Mouse (Mus musculus) intestine, embryonic 14.5 days (tissue): ENCODE measurements around the gene Snn. TPM values are rescaled to one million over a fixed set of nuclear protein-coding genes. Genes with fewer than 3 reads are reported as not detected.
A peak's percentile ranks its signal among the peaks of the same experiment; 100 is the strongest.
"Not testable (repeated sequence)": the region's sequence is repeated elsewhere in the genome, so short reads cannot be mapped to it uniquely, and the experiment has no call there.

Experiments used
- ATAC-seq: fragments of 200-750 bp; cut with Nextera tagmentation; replicated peaks from 2 replicates; pipeline ENCODE4 v1.8.0; 2017; ENCODE audit warnings: low read depth, moderate number of reproducible peaks, moderate TSS enrichment, moderate library complexity; ENCODE audit not compliant: low FRiP score, low TSS enrichment
- DNase-seq: peaks from one replicate; pipeline ENCODE4 v3.0.0-alpha.2; 2018; ENCODE audit warnings: low spot score
- H3K27ac ChIP-seq: fragments of 300-500 bp; sonication (generic); 2 replicates; pipeline ENCODE4 v1.5.1; 2014; ENCODE audit warnings: low read depth, mild to moderate bottlenecking, control low read depth
- H3K27me3 ChIP-seq: fragments of 300-500 bp; sonication (generic); replicated peaks from 2 replicates; pipeline ENCODE4 v1.6.1; 2014; ENCODE audit warnings: low read length, control low read depth; ENCODE audit not compliant: control insufficient read depth, insufficient read depth
- H3K36me3 ChIP-seq: fragments of 300-500 bp; sonication (generic); 2 replicates; pipeline ENCODE4 v1.6.1; 2014; ENCODE audit warnings: low read length, control low read depth; ENCODE audit not compliant: control insufficient read depth, insufficient read depth
- H3K4me1 ChIP-seq: fragments of 300-500 bp; sonication (generic); replicated peaks from 2 replicates; pipeline ENCODE4 v1.6.1; 2014; ENCODE audit warnings: low read length, control low read depth, mixed read lengths; ENCODE audit not compliant: control insufficient read depth, insufficient read depth
- H3K4me2 ChIP-seq: fragments of 300-500 bp; sonication (generic); 2 replicates; pipeline ENCODE4 v1.6.1; 2014; ENCODE audit warnings: low read length
- H3K4me3 ChIP-seq: fragments of 300-500 bp; sonication (generic); 2 replicates; pipeline ENCODE4 v1.5.1; 2014; ENCODE audit warnings: low read depth, low read length, control low read depth, mixed read lengths
- H3K9ac ChIP-seq: fragments of 300-500 bp; sonication (generic); 2 replicates; pipeline ENCODE4 v1.6.1; 2014; ENCODE audit warnings: mild to moderate bottlenecking, low read length
- H3K9me3 ChIP-seq: fragments of 300-500 bp; sonication (generic); 2 replicates; pipeline ENCODE4 v1.6.1; 2016; ENCODE audit warnings: low read length, control low read depth; ENCODE audit not compliant: control insufficient read depth
- WGBS: fragments of 180-500 bp; shearing (Covaris S2); extraction: QIAGEN DNeasy Blood & Tissue Kit; methylation state at CpG from one replicate; pipeline ENCODE4 v1.1.7; 2014; 5-methylcytosine and 5-hydroxymethylcytosine counted together
- polyA plus RNA-seq: library from polyadenylated mRNA; unstranded; fragments of >200 nt; fragmentation: Nextera tagmentation; extraction: Ambion mirVana; gene quantifications from 2 replicates; pipeline ENCODE4 v1.2.1, GENCODE M21; 2014

Gene Snn
- polyA plus RNA-seq: 33.7 and 42.8 TPM in 2 replicates

GRCm38 (mm10) chr16:11060645-11061044 is at the start of gene Snn:
TSS of gene Snn (plus strand) at chr16:11060945.
- Histone ChIP-seq H3K4me2 (no peak within 1 kb of the TSS), H3K4me1 (peaks cover 19% of the 10 kb centered on the region), H3K27me3 (no peaks in the 10 kb centered on the region), H3K36me3 (no peaks in the 10 kb centered on the region), H3K9me3 (no peaks in the 10 kb centered on the region), H3K27ac (no peak within 1 kb of the TSS), H3K4me3 (no peak within 1 kb of the TSS), H3K9ac (no peak within 1 kb of the TSS)
- ATAC-seq: no peak
- WGBS: 89% methylated on average over 4 of the region's 4 CpGs
- DNase-seq: no peak

GRCm38 (mm10) chr16:11011206-11011605 is 49.5 kb upstream of the Snn start:
- WGBS: 73% methylated on average over 2 of the region's 2 CpGs
- no peaks in the 10 kb centered on the region for H3K9me3 ChIP-seq
- H3K9ac ChIP-seq: no peak overlapping the region
- H3K4me2 ChIP-seq: no peak overlapping the region
- ATAC-seq (no peak), DNase-seq (no peak)
- H3K27ac ChIP-seq: no peak overlapping the region
- H3K36me3 ChIP-seq: no peaks in the 10 kb centered on the region
- H3K4me3 ChIP-seq: no peak overlapping the region
- peaks cover 30% of the 10 kb centered on the region for H3K4me1 ChIP-seq
- H3K27me3 ChIP-seq: no peaks in the 10 kb centered on the region

GRCm38 (mm10) chr16:11011939-11012338 is 48.8 kb upstream of the Snn start:
- Histone ChIP-seq H3K4me3 (no peak overlapping the region), H3K4me2 (no peak overlapping the region), H3K27me3 (no peaks in the 10 kb centered on the region), H3K27ac (no peak overlapping the region), H3K4me1 (peaks cover 28% of the 10 kb centered on the region), H3K36me3 (no peaks in the 10 kb centered on the region), H3K9me3 (no peaks in the 10 kb centered on the region), H3K9ac (no peak overlapping the region)
- WGBS: 89% methylated on average over 4 of the region's 4 CpGs
- ATAC-seq: no peak
- no peak for DNase-seq

GRCm38 (mm10) chr16:11012571-11013463 is 47.9 kb upstream of the Snn start:
- 67% methylated on average over 11 of the region's 11 CpGs for WGBS
- Histone ChIP-seq H3K4me2 (no peak overlapping the region), H3K9me3 (no peaks in the 10 kb centered on the region), H3K4me3 (no peak overlapping the region), H3K4me1 (peaks cover 24% of the 10 kb centered on the region), H3K27me3 (no peaks in the 10 kb centered on the region), H3K27ac (no peak overlapping the region), H3K9ac (no peak overlapping the region), H3K36me3 (no peaks in the 10 kb centered on the region)
- DNase-seq (no peak), ATAC-seq (no peak)

GRCm38 (mm10) chr16:11013464-11014147 is 47.1 kb upstream of the Snn start:
- not testable (repeated sequence) for H3K36me3 ChIP-seq, ATAC-seq, H3K9me3 ChIP-seq, H3K4me3 ChIP-seq, H3K27ac ChIP-seq, H3K4me2 ChIP-seq, DNase-seq, H3K27me3 ChIP-seq, H3K9ac ChIP-seq
- peaks cover 20% of the 10 kb centered on the region; the same call in 1 of the 2 replicates for H3K4me1 ChIP-seq
- WGBS: 89% methylated on average over 10 of the region's 19 CpGs

- Histone ChIP-seq H3K9me3 (no peaks in the 10 kb centered on the region), H3K27ac (no peak overlapping the region), H3K36me3 (no peaks in the 10 kb centered on the region), H3K4me1 (peaks cover 12% of the 10 kb centered on the region; the same call in 1 of the 2 replicates), H3K4me2 (no peak overlapping the region), H3K27me3 (no peaks in the 10 kb centered on the region), H3K4me3 (no peak overlapping the region), H3K9ac (no peak overlapping the region)
- DNase-seq: no peak
- no peak for ATAC-seq
- 80% methylated on average over 3 of the region's 3 CpGs for WGBS
These were observed 46.3 kb upstream of the Snn start for GRCm38 (mm10) chr16:11014407-11014806.

GRCm38 (mm10) chr16:11016353-11016752 is 44.4 kb upstream of the Snn start:
- Histone ChIP-seq H3K9me3 (no peaks in the 10 kb centered on the region), H3K36me3 (no peaks in the 10 kb centered on the region), H3K27me3 (no peaks in the 10 kb centered on the region), H3K9ac (no peak overlapping the region), H3K4me2 (no peak overlapping the region), H3K27ac (no peak overlapping the region), H3K4me1 (0 out of 2 replicates have a peak, but pooled peaks cover 11% of the 10 kb centered on the region), H3K4me3 (no peak overlapping the region)
- DNase-seq (no peak), ATAC-seq (no peak)
- WGBS: 63% methylated on average over 4 of the region's 4 CpGs

GRCm38 (mm10) chr16:11017807-11018595 is 42.7 kb upstream of the Snn start:
- no peak overlapping the region for H3K4me2 ChIP-seq
- H3K27ac ChIP-seq: no peak overlapping the region
- no peak for DNase-seq
- 0 out of 2 replicates have a peak, but pooled peaks cover 4% of the 10 kb centered on the region for H3K4me1 ChIP-seq
- no peak overlapping the region for H3K4me3 ChIP-seq
- ATAC-seq: 0 out of 2 replicates have a peak, but pooled peaks have one; percentile 30
- H3K9me3 ChIP-seq: no peaks in the 10 kb centered on the region
- WGBS: 40% methylated on average over 11 of the region's 11 CpGs
- no peak overlapping the region for H3K9ac ChIP-seq
- H3K36me3 ChIP-seq: no peaks in the 10 kb centered on the region
- no peaks in the 10 kb centered on the region for H3K27me3 ChIP-seq
